In the genomic region with DNA sequence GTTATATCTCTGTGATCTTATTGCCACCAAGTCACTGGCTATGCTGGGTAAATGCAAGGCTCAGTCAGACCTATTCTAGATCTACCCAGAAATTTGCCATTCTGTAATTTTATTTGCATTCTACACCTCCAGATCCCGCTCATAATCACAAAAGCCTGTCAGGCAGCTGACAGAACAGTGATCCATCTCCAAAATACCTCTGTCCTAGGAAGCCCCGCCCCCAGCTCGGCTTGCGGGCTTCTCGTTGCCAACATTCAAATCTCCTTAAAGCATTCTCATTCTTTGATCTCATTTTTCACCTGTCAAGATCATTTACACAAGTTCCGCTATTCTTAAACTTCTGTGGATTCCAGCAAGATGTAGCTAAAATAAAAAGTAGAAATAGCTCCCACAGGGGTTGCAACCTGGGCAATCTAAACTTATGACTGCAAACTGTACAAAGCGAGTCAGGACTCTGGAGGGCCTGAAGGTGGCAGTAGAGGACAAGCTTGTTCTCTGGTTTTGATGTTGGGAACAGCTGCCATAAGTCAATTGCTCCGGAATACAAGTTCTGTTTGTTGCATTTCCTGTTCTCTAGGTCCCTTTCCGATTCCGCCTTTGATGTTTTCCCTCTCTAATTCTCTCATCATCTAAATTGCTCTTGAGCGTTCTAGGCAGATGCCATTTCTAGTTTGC, we compare ENCODE assay signal across 8 mouse cellular contexts. TPM values are rescaled to one million over a fixed set of nuclear protein-coding genes. Genes with fewer than 3 reads are reported as not detected.
DNase-seq lines count a peak whose midpoint lies in the region; ATAC-seq and TF ChIP-seq lines count a peak whose summit lies in the region.

No protein-coding gene starts in this region.

- ATAC-seq in frontal cortex, adult (ENCODE audit: low TSS enrichment) = peak; percentile 98
- ATAC-seq in hematopoietic stem cell, adult 5-6 weeks (replicated peaks in 1 of 2; ENCODE audit: insufficient read depth in 1 of 2, low FRiP score in 2 of 2, low TSS enrichment in 1 of 2, low read depth in 1 of 2, poor library complexity in 2 of 2, severe bottlenecking in 2 of 2) = peak; percentile 96 to 98
- peak; percentile 90 for ATAC-seq in lung, embryonic 14.5 days (ENCODE audit: insufficient read depth)

- no peaks in the 10 kb centered on the region for H3K27me3 ChIP-seq in lung, embryonic 14.5 days (ENCODE audit: insufficient read depth, low read length)

- no peak overlapping the region for H3K9ac ChIP-seq in lung, embryonic 14.5 days

- no peak overlapping the region for H3K4me3 ChIP-seq in layer of hippocampus, adult 2 months
- H3K4me3 ChIP-seq in lung, embryonic 14.5 days (ENCODE audit: low read depth, low read length) = no peak overlapping the region

- 8% methylated on average over 11 of the region's 11 CpGs for WGBS in lung, embryonic 14.5 days

- no peak overlapping the region for H3K27ac ChIP-seq in layer of hippocampus, adult 2 months
- no peak overlapping the region for H3K27ac ChIP-seq in lung, embryonic 14.5 days (ENCODE audit: low read depth)

- peak; percentile 99 for TF ChIP-seq CTCF in layer of hippocampus, adult 2 months (conservative IDR thresholded peaks at IDR 0.05)
- peak; percentile 84 for TF ChIP-seq CTCF in lung, embryonic 14.5 days (IDR thresholded peaks at IDR 0.05; ENCODE audit: low read depth)

- peak overlapping the region; percentile 42 for H3K4me2 ChIP-seq in lung, embryonic 14.5 days

- H3K4me1 ChIP-seq in lung, embryonic 14.5 days (ENCODE audit: insufficient read depth) = no peaks in the 10 kb centered on the region

- peak; percentile 87 for DNase-seq in R1 (ENCODE audit: low read depth, low spot score)
- peak; percentile 31 for DNase-seq in cerebellum, adult 9-10 months
- peak; percentile 59 to 70 for DNase-seq in layer of hippocampus, adult 2 months (ENCODE audit: low spot score in 2 of 2)
- DNase-seq in lung, embryonic 14.5 days = peak; percentile 94
- peak; percentile 25 for DNase-seq in ovary, postnatal 36 days (ENCODE audit: low spot score)
- peak; percentile 82 for DNase-seq in thymus, postnatal 4 days

- no peaks in the 10 kb centered on the region for H3K36me3 ChIP-seq in lung, embryonic 14.5 days (ENCODE audit: insufficient read depth)

- no peaks in the 10 kb centered on the region for H3K9me3 ChIP-seq in lung, embryonic 14.5 days (ENCODE audit: low read depth, low read length)

RNA-seq across cellular contexts. Expression of gene Otud1, which starts 58.1 kb away (rescaled TPM):
- 7.3 and 11.1 TPM in 2 replicates for total RNA-seq in hematopoietic stem cell, adult 5-6 weeks (2017)
- total RNA-seq in layer of hippocampus, adult 2 months (2021) = 10 to 100 TPM; 10.7 to 12.2 TPM
- 8.9 and 9.5 TPM in 2 replicates for polyA plus RNA-seq in lung, embryonic 14.5 days (2014; fragmentation: Nextera tagmentation; extraction: Ambion mirVana)

Comparison
In these comparisons a context has a peak if more than half of its experiments do, and no peak if none do; other contexts are left out.
1. DNase-seq: peak in every context shown above with its lines; median percentile 94 in lung, embryonic 14.5 days; 87 in R1; 82 in thymus, postnatal 4 days; 64 in layer of hippocampus, adult 2 months; 31 in cerebellum, adult 9-10 months; 25 in ovary, postnatal 36 days.